Mouse (Mus musculus): ENCODE results near the gene Wdr12. TPM values are rescaled to one million over a fixed set of nuclear protein-coding genes. Genes with fewer than 3 reads are reported as not detected.
"Not testable (repeated sequence)": the region's sequence is repeated elsewhere in the genome, so short reads cannot be mapped to it uniquely, and the experiment has no call there.

Gene Wdr12
- 42.0 and 47.1 TPM in 2 replicates for polyA plus RNA-seq (2016; fragmentation: Nextera tagmentation; extraction: Ambion mirVana)

GRCm38 (mm10) chr1:60098024-60098781 is at the start of gene Wdr12, which contains the start of gene Carf:
TSS of gene Wdr12 (minus strand) at chr1:60098645.
TSS of gene Carf (plus strand) at chr1:60098247.
- under 1% methylated on average over 67 of the region's 71 CpGs for WGBS
- Histone ChIP-seq H3K4me3 (peak within 1 kb of the TSS; percentile 91), H3K9me3 (no peaks in the 10 kb centered on the region), H3K9ac (peak within 1 kb of the TSS; percentile 93), H3K27me3 (replicated peaks) (no peaks in the 10 kb centered on the region), H3K4me1 (peaks cover 7% of the 10 kb centered on the region; the same call in 1 of the 2 replicates), H3K4me2 (replicated peaks) (peak within 1 kb of the TSS; percentile 63), H3K36me3 (peaks cover 7% of the 10 kb centered on the region; the same call in 1 of the 2 replicates), H3K27ac (peak within 1 kb of the TSS; percentile 95)
- peak; percentile 97 for ATAC-seq (ENCODE audit: low FRiP score, low read depth)

GRCm38 (mm10) chr1:60137346-60137745 is 38.9 kb upstream of the Wdr12 start:
- Histone ChIP-seq H3K27me3 (replicated peaks) (no peaks in the 10 kb centered on the region), H3K4me2 (replicated peaks) (no peak overlapping the region), H3K9ac (no peak overlapping the region), H3K4me3 (no peak overlapping the region), H3K27ac (no peak overlapping the region), H3K4me1 (no peaks in the 10 kb centered on the region), H3K36me3 (no peaks in the 10 kb centered on the region), H3K9me3 (no peaks in the 10 kb centered on the region)
- 35% methylated on average over 9 of the region's 9 CpGs for WGBS
- no peak for ATAC-seq (ENCODE audit: low FRiP score, low read depth)

- no peak for ATAC-seq (ENCODE audit: low FRiP score, low read depth)
- WGBS, result 70% methylated on average over 7 of the region's 7 CpGs
- Histone ChIP-seq H3K27ac (no peak overlapping the region), H3K27me3 (replicated peaks) (no peaks in the 10 kb centered on the region), H3K4me1 (no peaks in the 10 kb centered on the region), H3K4me2 (replicated peaks) (no peak overlapping the region), H3K4me3 (no peak overlapping the region), H3K9me3 (no peaks in the 10 kb centered on the region; the same call in 1 of the 2 replicates), H3K9ac (no peak overlapping the region), H3K36me3 (peaks cover 9% of the 10 kb centered on the region; the same call in 1 of the 2 replicates)
Observed at GRCm38 (mm10) chr1:60117721-60118455, 19.4 kb upstream of the Wdr12 start.

- ATAC-seq (ENCODE audit: low FRiP score, low read depth), result no peak
- no peaks in the 10 kb centered on the region for H3K27me3 ChIP-seq (replicated peaks)
- no peak overlapping the region for H3K27ac ChIP-seq
- H3K36me3 ChIP-seq, result peaks cover 10% of the 10 kb centered on the region; the same call in 1 of the 2 replicates
- no peak overlapping the region for H3K4me3 ChIP-seq
- H3K4me1 ChIP-seq, result no peaks in the 10 kb centered on the region
- 96% methylated on average over 1 of the region's 1 CpGs for WGBS
- no peaks in the 10 kb centered on the region for H3K9me3 ChIP-seq
- no peak overlapping the region for H3K4me2 ChIP-seq (replicated peaks)
- no peak overlapping the region for H3K9ac ChIP-seq
Observed at GRCm38 (mm10) chr1:60104582-60104981, 6.1 kb upstream of the Wdr12 start.

GRCm38 (mm10) chr1:60098839-60099238 is 394 bp upstream of the Wdr12 start:
- H3K9ac ChIP-seq, result peak overlapping the region; percentile 93
- no peak for ATAC-seq (ENCODE audit: low FRiP score, low read depth)
- 16% methylated on average over 9 of the region's 9 CpGs for WGBS
- peak overlapping the region; percentile 63 for H3K4me2 ChIP-seq (replicated peaks)
- peaks cover 4% of the 10 kb centered on the region; the same call in 1 of the 2 replicates for H3K36me3 ChIP-seq
- peak overlapping the region; percentile 91 for H3K4me3 ChIP-seq
- no peaks in the 10 kb centered on the region for H3K27me3 ChIP-seq (replicated peaks)
- H3K4me1 ChIP-seq, result peaks cover 7% of the 10 kb centered on the region; the same call in 1 of the 2 replicates
- H3K27ac ChIP-seq, result no peak overlapping the region
- H3K9me3 ChIP-seq, result no peaks in the 10 kb centered on the region

- H3K4me2 ChIP-seq (replicated peaks), result peak overlapping the region; percentile 63
- H3K27me3 ChIP-seq (replicated peaks), result no peaks in the 10 kb centered on the region
- peak; percentile 87 for ATAC-seq (ENCODE audit: low FRiP score, low read depth)
- under 1% methylated on average over 25 of the region's 25 CpGs for WGBS
- peaks cover 14% of the 10 kb centered on the region for H3K36me3 ChIP-seq
- 0 out of 2 replicates have a peak overlapping the region, but pooled peaks have one; percentile 95 for H3K27ac ChIP-seq
- H3K4me1 ChIP-seq, result peaks cover 7% of the 10 kb centered on the region; the same call in 1 of the 2 replicates
- no peaks in the 10 kb centered on the region for H3K9me3 ChIP-seq
- H3K9ac ChIP-seq, result peak overlapping the region; percentile 93
- H3K4me3 ChIP-seq, result peak overlapping the region; percentile 91
Observed at GRCm38 (mm10) chr1:60097277-60098023, 995 bp downstream of the Wdr12 start.

- WGBS, result 11% methylated on average over 13 of the region's 13 CpGs
- ATAC-seq (ENCODE audit: low FRiP score, low read depth), result no peak
- Histone ChIP-seq H3K9ac (peak overlapping the region; percentile 93), H3K36me3 (peaks cover 20% of the 10 kb centered on the region), H3K9me3 (no peaks in the 10 kb centered on the region), H3K27me3 (replicated peaks) (no peaks in the 10 kb centered on the region), H3K4me3 (peak overlapping the region; percentile 91), H3K27ac (no peak overlapping the region), H3K4me1 (peaks cover 7% of the 10 kb centered on the region; the same call in 1 of the 2 replicates), H3K4me2 (replicated peaks) (peak overlapping the region; percentile 63)
Observed at GRCm38 (mm10) chr1:60096572-60097276, 1.7 kb downstream of the Wdr12 start.

GRCm38 (mm10) chr1:60076411-60076810 is 22.0 kb downstream of the Wdr12 start:
- no peaks in the 10 kb centered on the region for H3K27me3 ChIP-seq (replicated peaks)
- H3K36me3 ChIP-seq, result peaks cover 25% of the 10 kb centered on the region
- no peaks in the 10 kb centered on the region for H3K4me1 ChIP-seq
- no peak overlapping the region for H3K9ac ChIP-seq
- H3K27ac ChIP-seq, result no peak overlapping the region
- 86% methylated on average over 6 of the region's 6 CpGs for WGBS
- H3K4me3 ChIP-seq, result no peak overlapping the region
- no peaks in the 10 kb centered on the region for H3K9me3 ChIP-seq
- ATAC-seq (ENCODE audit: low FRiP score, low read depth), result no peak
- H3K4me2 ChIP-seq (replicated peaks), result no peak overlapping the region

- Histone ChIP-seq H3K9ac (no peak overlapping the region), H3K4me2 (replicated peaks) (no peak overlapping the region), H3K27me3 (replicated peaks) (no peaks in the 10 kb centered on the region), H3K27ac (no peak overlapping the region), H3K4me3 (no peak overlapping the region), H3K9me3 (no peaks in the 10 kb centered on the region), H3K36me3 (peaks cover 22% of the 10 kb centered on the region), H3K4me1 (no peaks in the 10 kb centered on the region)
- no peak for ATAC-seq (ENCODE audit: low FRiP score, low read depth)
- 59% methylated on average over 3 of the region's 3 CpGs for WGBS
Observed at GRCm38 (mm10) chr1:60075590-60075989, 22.9 kb downstream of the Wdr12 start.

GRCm38 (mm10) chr1:60074935-60075334 is 23.5 kb downstream of the Wdr12 start:
- Histone ChIP-seq H3K36me3 (peaks cover 22% of the 10 kb centered on the region), H3K4me2 (replicated peaks) (no peak overlapping the region), H3K9ac (no peak overlapping the region), H3K27me3 (replicated peaks) (no peaks in the 10 kb centered on the region), H3K27ac (no peak overlapping the region), H3K9me3 (no peaks in the 10 kb centered on the region), H3K4me3 (no peak overlapping the region), H3K4me1 (no peaks in the 10 kb centered on the region)
- ATAC-seq (ENCODE audit: low FRiP score, low read depth), result no peak
- 81% methylated on average over 2 of the region's 2 CpGs for WGBS

GRCm38 (mm10) chr1:60070725-60071124 is 27.7 kb downstream of the Wdr12 start:
- H3K27me3 ChIP-seq (replicated peaks); H3K36me3 ChIP-seq; H3K4me1 ChIP-seq; H3K9me3 ChIP-seq; H3K4me2 ChIP-seq (replicated peaks); H3K4me3 ChIP-seq; H3K9ac ChIP-seq; ATAC-seq (ENCODE audit: low FRiP score, low read depth); H3K27ac ChIP-seq: not testable (repeated sequence)
